Mouse (Mus musculus): ENCODE results near the gene Ccr2.

- TF ChIP-seq CTCF (IDR thresholded peaks at IDR 0.05; ENCODE audit: borderline replicate concordance, insufficient read depth, low read length): no peak
- no peak for TF ChIP-seq POLR2A (IDR thresholded peaks at IDR 0.05; ENCODE audit: low read depth, low read length)
Observed at GRCm38 (mm10) chr9:124125576-124125975, 23.8 kb downstream of the Ccr2 start.

All from embryonic fibroblast, embryonic 13.5 days (primary cell).